Mouse (Mus musculus): ENCODE data around the gene Ube2d3.

DNA sequence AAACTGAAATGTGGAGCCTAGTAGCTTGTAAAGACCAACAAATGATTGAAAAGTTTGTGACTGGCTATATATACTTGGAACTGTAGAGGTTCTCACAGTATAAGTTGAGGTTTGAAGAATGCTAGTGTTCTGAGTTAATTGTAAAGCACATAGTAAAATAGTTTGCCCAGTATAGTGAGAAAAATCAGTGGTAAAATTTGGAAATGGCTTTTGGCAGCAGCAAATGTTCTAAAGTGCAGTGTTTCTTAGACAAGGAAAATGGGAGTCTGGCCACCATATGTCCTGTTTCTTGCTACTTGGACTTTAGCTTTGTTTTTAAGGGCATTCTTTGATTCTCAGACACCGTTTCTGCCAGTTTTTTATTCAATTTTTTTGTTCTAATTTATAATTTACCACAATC, 30.5 kb downstream of the Ube2d3 start:
- TF ChIP-seq GATA1 (IDR thresholded peaks at IDR 0.05; ENCODE audit: low read length), result no peak
- no peak for TF ChIP-seq TAL1 (IDR thresholded peaks at IDR 0.05; ENCODE audit: low read length)

Measured in erythroblast, embryonic 14.5 days (primary cell).